Mouse (Mus musculus): ENCODE results near the gene Susd4. TPM values are rescaled to one million over a fixed set of nuclear protein-coding genes. Genes with fewer than 3 reads are reported as not detected.

Susd4 gene
- 0.32 and 0.93 TPM in 2 replicates for polyA plus RNA-seq (2011; ENCODE audit: insufficient read length, low read depth, missing spikeins)

- Histone ChIP-seq H3K4me1 (ENCODE audit: control insufficient read depth, insufficient read depth, low read length) (peaks cover 6% of the 10 kb centered on the region; the same call in 1 of the 2 replicates), H3K27ac (ENCODE audit: insufficient read depth, low read length) (no peak within 1 kb of the TSS), H3K4me3 (ENCODE audit: insufficient read depth, low read length) (peak within 1 kb of the TSS; percentile 49)
- TF ChIP-seq POLR2A (IDR thresholded peaks at IDR 0.05; ENCODE audit: low read depth, low read length) = no peak
- TF ChIP-seq CTCF (IDR thresholded peaks at IDR 0.05; ENCODE audit: borderline replicate concordance, insufficient read depth, low read length) = no peak
Measured at GRCm38 (mm10) chr1:182763716-182764461, at the start of gene Susd4. Gene Susd4 (plus strand): TSS chr1:182763860.

- no peak overlapping the region for H3K27ac ChIP-seq (ENCODE audit: insufficient read depth, low read length)
- no peak overlapping the region for H3K4me3 ChIP-seq (ENCODE audit: insufficient read depth, low read length)
- TF ChIP-seq CTCF (IDR thresholded peaks at IDR 0.05; ENCODE audit: borderline replicate concordance, insufficient read depth, low read length) (no peak), POLR2A (IDR thresholded peaks at IDR 0.05; ENCODE audit: low read depth, low read length) (no peak)
- H3K4me1 ChIP-seq (ENCODE audit: control insufficient read depth, insufficient read depth, low read length) = no peaks in the 10 kb centered on the region
Measured at GRCm38 (mm10) chr1:182714236-182714935, 49.3 kb upstream of the Susd4 start.

- peaks cover 2% of the 10 kb centered on the region; the same call in 1 of the 2 replicates for H3K4me1 ChIP-seq (ENCODE audit: control insufficient read depth, insufficient read depth, low read length)
Measured at GRCm38 (mm10) chr1:182727541-182727940, 36.1 kb upstream of the Susd4 start.

GRCm38 (mm10) chr1:182729002-182729401 lies 34.7 kb upstream of the Susd4 start:
- no peak overlapping the region for H3K27ac ChIP-seq (ENCODE audit: insufficient read depth, low read length)
- peaks cover 2% of the 10 kb centered on the region; the same call in 1 of the 2 replicates for H3K4me1 ChIP-seq (ENCODE audit: control insufficient read depth, insufficient read depth, low read length)
- TF ChIP-seq POLR2A (IDR thresholded peaks at IDR 0.05; ENCODE audit: low read depth, low read length) (no peak), CTCF (IDR thresholded peaks at IDR 0.05; ENCODE audit: borderline replicate concordance, insufficient read depth, low read length) (no peak)
- H3K4me3 ChIP-seq (ENCODE audit: insufficient read depth, low read length) = no peak overlapping the region

More at GRCm38 (mm10) chr1:182727541-182727940, 36.1 kb upstream of the Susd4 start:
- no peak for TF ChIP-seq CTCF (IDR thresholded peaks at IDR 0.05; ENCODE audit: borderline replicate concordance, insufficient read depth, low read length)
- Histone ChIP-seq H3K27ac (ENCODE audit: insufficient read depth, low read length) (no peak overlapping the region), H3K4me3 (ENCODE audit: insufficient read depth, low read length) (no peak overlapping the region)

- Histone ChIP-seq H3K4me3 (ENCODE audit: insufficient read depth, low read length) (no peak overlapping the region), H3K4me1 (ENCODE audit: control insufficient read depth, insufficient read depth, low read length) (peaks cover 2% of the 10 kb centered on the region; the same call in 1 of the 2 replicates), H3K27ac (ENCODE audit: insufficient read depth, low read length) (no peak overlapping the region)
- TF ChIP-seq POLR2A (IDR thresholded peaks at IDR 0.05; ENCODE audit: low read depth, low read length) = no peak
- TF ChIP-seq CTCF (IDR thresholded peaks at IDR 0.05; ENCODE audit: borderline replicate concordance, insufficient read depth, low read length) = no peak
Measured at GRCm38 (mm10) chr1:182732695-182733094, 31.0 kb upstream of the Susd4 start.

GRCm38 (mm10) chr1:182735891-182736290 lies 27.8 kb upstream of the Susd4 start:
- no peak overlapping the region for H3K4me3 ChIP-seq (ENCODE audit: insufficient read depth, low read length)
- no peak for TF ChIP-seq POLR2A (IDR thresholded peaks at IDR 0.05; ENCODE audit: low read depth, low read length)
- TF ChIP-seq CTCF (IDR thresholded peaks at IDR 0.05; ENCODE audit: borderline replicate concordance, insufficient read depth, low read length) = no peak
- no peaks in the 10 kb centered on the region for H3K4me1 ChIP-seq (ENCODE audit: control insufficient read depth, insufficient read depth, low read length)
- no peak overlapping the region for H3K27ac ChIP-seq (ENCODE audit: insufficient read depth, low read length)

- no peak for TF ChIP-seq CTCF (IDR thresholded peaks at IDR 0.05; ENCODE audit: borderline replicate concordance, insufficient read depth, low read length)
- no peak for TF ChIP-seq POLR2A (IDR thresholded peaks at IDR 0.05; ENCODE audit: low read depth, low read length)
- H3K27ac ChIP-seq (ENCODE audit: insufficient read depth, low read length) = no peak overlapping the region
- H3K4me1 ChIP-seq (ENCODE audit: control insufficient read depth, insufficient read depth, low read length) = no peaks in the 10 kb centered on the region
- no peak overlapping the region for H3K4me3 ChIP-seq (ENCODE audit: insufficient read depth, low read length)
Measured at GRCm38 (mm10) chr1:182747081-182747480, 16.6 kb upstream of the Susd4 start.

- no peak overlapping the region for H3K27ac ChIP-seq (ENCODE audit: insufficient read depth, low read length)
- TF ChIP-seq POLR2A (IDR thresholded peaks at IDR 0.05; ENCODE audit: low read depth, low read length) (no peak), CTCF (IDR thresholded peaks at IDR 0.05; ENCODE audit: borderline replicate concordance, insufficient read depth, low read length) (no peak)
- no peaks in the 10 kb centered on the region for H3K4me1 ChIP-seq (ENCODE audit: control insufficient read depth, insufficient read depth, low read length)
- no peak overlapping the region for H3K4me3 ChIP-seq (ENCODE audit: insufficient read depth, low read length)
Measured at GRCm38 (mm10) chr1:182747834-182748233, 15.8 kb upstream of the Susd4 start.

- Histone ChIP-seq H3K27ac (ENCODE audit: insufficient read depth, low read length) (no peak within 1 kb of the TSS), H3K4me1 (ENCODE audit: control insufficient read depth, insufficient read depth, low read length) (no peaks in the 10 kb centered on the region), H3K4me3 (ENCODE audit: insufficient read depth, low read length) (no peak within 1 kb of the TSS)
- TF ChIP-seq POLR2A (IDR thresholded peaks at IDR 0.05; ENCODE audit: low read depth, low read length) (no peak), CTCF (IDR thresholded peaks at IDR 0.05; ENCODE audit: borderline replicate concordance, insufficient read depth, low read length) (no peak)
Measured at GRCm38 (mm10) chr1:182749080-182749479, 14.6 kb upstream of the Susd4 start, which contains the start of gene Ccdc185. Gene Ccdc185 (minus strand): TSS chr1:182749180.

GRCm38 (mm10) chr1:182751301-182751700 lies 12.4 kb upstream of the Susd4 start:
- TF ChIP-seq POLR2A (IDR thresholded peaks at IDR 0.05; ENCODE audit: low read depth, low read length) (no peak), CTCF (IDR thresholded peaks at IDR 0.05; ENCODE audit: borderline replicate concordance, insufficient read depth, low read length) (no peak)
- H3K4me3 ChIP-seq (ENCODE audit: insufficient read depth, low read length) = no peak overlapping the region
- no peaks in the 10 kb centered on the region for H3K4me1 ChIP-seq (ENCODE audit: control insufficient read depth, insufficient read depth, low read length)
- no peak overlapping the region for H3K27ac ChIP-seq (ENCODE audit: insufficient read depth, low read length)
